Mouse (Mus musculus): ENCODE results near the gene Vmo1. TPM values are rescaled to one million over a fixed set of nuclear protein-coding genes. Genes with fewer than 3 reads are reported as not detected.
"Not testable (repeated sequence)": the region's sequence is repeated elsewhere in the genome, so short reads cannot be mapped to it uniquely, and the experiment has no call there.

The Vmo1 gene
- polyA plus RNA-seq, 1 experiment: not detected

DNA sequence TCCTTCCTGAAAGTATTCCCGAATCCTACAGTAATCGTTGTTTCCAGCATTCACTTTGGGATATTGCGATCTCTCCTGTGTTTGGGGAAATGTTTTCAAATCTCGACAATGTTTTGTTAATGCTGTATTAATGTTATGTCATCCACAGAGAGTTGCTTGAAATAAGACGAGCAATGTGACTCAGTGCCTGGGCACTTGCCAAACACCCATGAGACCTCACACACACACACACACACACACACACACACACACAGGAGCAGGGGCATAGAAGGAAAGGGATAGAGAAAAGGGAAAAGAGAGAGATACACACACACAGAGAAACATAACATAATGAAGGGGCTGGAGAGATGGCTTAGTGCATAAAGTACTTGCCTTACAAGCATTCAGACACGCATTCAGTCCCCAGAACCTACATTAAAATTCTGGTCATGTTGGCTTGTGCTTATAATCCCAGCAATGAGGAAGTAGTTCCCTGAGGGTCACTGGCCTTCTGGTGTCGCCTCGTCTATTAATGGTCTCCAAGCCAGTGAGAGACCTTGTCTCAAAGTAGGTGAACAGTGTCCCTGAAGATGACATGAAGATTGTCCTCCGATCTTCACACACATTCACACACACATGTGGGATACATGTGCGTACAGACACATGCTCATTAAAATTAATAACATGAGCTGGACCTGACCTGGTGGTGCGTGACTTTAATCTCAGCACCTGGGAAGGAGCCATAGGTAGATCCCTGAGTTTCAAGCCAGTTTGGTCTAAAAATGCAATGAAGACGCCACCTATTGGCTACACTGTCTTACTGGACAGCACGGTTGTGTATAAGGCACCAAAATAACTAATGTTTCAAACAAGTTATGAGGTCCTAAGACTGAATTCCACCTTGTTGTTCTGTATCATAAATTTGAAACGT lies 14.6 kb downstream of the Vmo1 start:
- TF ChIP-seq CTCF (IDR thresholded peaks at IDR 0.05; ENCODE audit: low read depth, low read length) (no peak), EP300 (IDR thresholded peaks at IDR 0.05; ENCODE audit: insufficient read depth, low read depth, low read length) (no peak), POLR2A (IDR thresholded peaks at IDR 0.05; ENCODE audit: insufficient read depth, low read length) (no peak)
- Histone ChIP-seq H3K36me3 (ENCODE audit: control insufficient read depth, insufficient read depth, low read length, poor library complexity, severe bottlenecking) (no peaks in the 10 kb centered on the region), H3K4me3 (ENCODE audit: low read depth, low read length) (no peak overlapping the region), H3K9me3 (replicated peaks; ENCODE audit: control insufficient read depth, insufficient read depth, low read length, poor library complexity, severe bottlenecking) (no peaks in the 10 kb centered on the region), H3K4me1 (ENCODE audit: control insufficient read depth, insufficient read depth, low read length) (no peaks in the 10 kb centered on the region), H3K27ac (ENCODE audit: insufficient read depth, low read length) (no peak overlapping the region), H3K9ac (ENCODE audit: low read depth, poor library complexity, severe bottlenecking) (no peak overlapping the region), H3K27me3 (ENCODE audit: control insufficient read depth, insufficient read depth, low read length, poor library complexity, severe bottlenecking) (no peaks in the 10 kb centered on the region)

- no peaks in the 10 kb centered on the region for H3K36me3 ChIP-seq (ENCODE audit: control insufficient read depth, insufficient read depth, low read length, poor library complexity, severe bottlenecking)
- no peak overlapping the region for H3K4me3 ChIP-seq (ENCODE audit: low read depth, low read length)
- H3K9me3 ChIP-seq (replicated peaks; ENCODE audit: control insufficient read depth, insufficient read depth, low read length, poor library complexity, severe bottlenecking): no peaks in the 10 kb centered on the region
- no peak overlapping the region for H3K27ac ChIP-seq (ENCODE audit: insufficient read depth, low read length)
- no peaks in the 10 kb centered on the region for H3K4me1 ChIP-seq (ENCODE audit: control insufficient read depth, insufficient read depth, low read length)
- H3K27me3 ChIP-seq (ENCODE audit: control insufficient read depth, insufficient read depth, low read length, poor library complexity, severe bottlenecking): no peaks in the 10 kb centered on the region
- TF ChIP-seq CTCF (IDR thresholded peaks at IDR 0.05; ENCODE audit: low read depth, low read length): no peak
- no peak overlapping the region for H3K9ac ChIP-seq (ENCODE audit: low read depth, poor library complexity, severe bottlenecking)
Measured at GRCm38 (mm10) chr11:70489684-70490083, 24.7 kb downstream of the Vmo1 start.

DNA sequence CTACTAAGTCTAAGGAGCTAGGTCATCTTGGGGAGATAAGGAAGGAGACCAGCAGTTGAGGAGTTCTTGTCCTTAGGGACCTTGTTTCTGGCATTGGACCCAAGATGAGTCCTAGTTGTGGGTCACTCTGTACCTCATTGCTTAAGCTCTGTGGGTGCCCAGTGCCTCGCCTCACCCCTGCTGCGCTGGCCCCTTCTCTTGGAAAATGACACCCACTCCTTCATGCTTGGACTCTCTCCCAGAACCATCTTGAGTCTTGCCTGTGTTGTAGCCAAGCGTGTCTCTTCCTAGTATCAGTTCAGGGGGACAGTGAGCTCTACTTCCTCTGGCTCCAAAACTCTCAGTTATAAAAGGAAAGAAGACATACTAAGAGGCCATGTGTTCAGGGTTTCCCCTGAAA lies 25.3 kb downstream of the Vmo1 start:
- Histone ChIP-seq H3K36me3 (ENCODE audit: control insufficient read depth, insufficient read depth, low read length, poor library complexity, severe bottlenecking) (no peaks in the 10 kb centered on the region), H3K27me3 (ENCODE audit: control insufficient read depth, insufficient read depth, low read length, poor library complexity, severe bottlenecking) (no peaks in the 10 kb centered on the region), H3K9ac (ENCODE audit: low read depth, poor library complexity, severe bottlenecking) (no peak overlapping the region), H3K4me1 (ENCODE audit: control insufficient read depth, insufficient read depth, low read length) (no peaks in the 10 kb centered on the region), H3K4me3 (ENCODE audit: low read depth, low read length) (no peak overlapping the region), H3K27ac (ENCODE audit: insufficient read depth, low read length) (no peak overlapping the region), H3K9me3 (replicated peaks; ENCODE audit: control insufficient read depth, insufficient read depth, low read length, poor library complexity, severe bottlenecking) (no peaks in the 10 kb centered on the region)
- TF ChIP-seq POLR2A (IDR thresholded peaks at IDR 0.05; ENCODE audit: insufficient read depth, low read length): no peak
- no peak for TF ChIP-seq EP300 (IDR thresholded peaks at IDR 0.05; ENCODE audit: insufficient read depth, low read depth, low read length)
- no peak for TF ChIP-seq CTCF (IDR thresholded peaks at IDR 0.05; ENCODE audit: low read depth, low read length)

DNA sequence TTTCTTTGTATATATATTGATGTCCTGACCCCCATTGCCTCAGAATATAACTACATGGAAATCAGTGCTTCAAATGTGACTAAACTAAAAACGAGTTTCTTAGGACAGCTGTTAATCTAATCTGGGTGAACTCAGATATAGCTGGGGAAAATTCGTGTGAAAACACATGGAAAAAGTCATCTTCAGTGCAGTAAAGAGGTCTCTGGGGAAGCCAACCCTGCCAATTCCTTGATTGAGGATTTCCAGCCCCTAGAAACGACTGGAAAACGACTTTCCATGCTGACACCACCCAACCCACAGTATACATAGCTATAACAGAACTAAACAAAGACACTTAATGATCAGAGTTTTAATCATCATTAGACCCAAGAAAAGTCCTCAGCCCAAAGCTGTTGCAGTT lies 26.6 kb downstream of the Vmo1 start:
- Histone ChIP-seq H3K27ac (ENCODE audit: insufficient read depth, low read length) (no peak overlapping the region), H3K9ac (ENCODE audit: low read depth, poor library complexity, severe bottlenecking) (no peak overlapping the region), H3K27me3 (ENCODE audit: control insufficient read depth, insufficient read depth, low read length, poor library complexity, severe bottlenecking) (no peaks in the 10 kb centered on the region), H3K4me3 (ENCODE audit: low read depth, low read length) (no peak overlapping the region), H3K36me3 (ENCODE audit: control insufficient read depth, insufficient read depth, low read length, poor library complexity, severe bottlenecking) (no peaks in the 10 kb centered on the region), H3K4me1 (ENCODE audit: control insufficient read depth, insufficient read depth, low read length) (no peaks in the 10 kb centered on the region), H3K9me3 (replicated peaks; ENCODE audit: control insufficient read depth, insufficient read depth, low read length, poor library complexity, severe bottlenecking) (no peaks in the 10 kb centered on the region)
- no peak for TF ChIP-seq POLR2A (IDR thresholded peaks at IDR 0.05; ENCODE audit: insufficient read depth, low read length)
- no peak for TF ChIP-seq CTCF (IDR thresholded peaks at IDR 0.05; ENCODE audit: low read depth, low read length)
- TF ChIP-seq EP300 (IDR thresholded peaks at IDR 0.05; ENCODE audit: insufficient read depth, low read depth, low read length): no peak

DNA sequence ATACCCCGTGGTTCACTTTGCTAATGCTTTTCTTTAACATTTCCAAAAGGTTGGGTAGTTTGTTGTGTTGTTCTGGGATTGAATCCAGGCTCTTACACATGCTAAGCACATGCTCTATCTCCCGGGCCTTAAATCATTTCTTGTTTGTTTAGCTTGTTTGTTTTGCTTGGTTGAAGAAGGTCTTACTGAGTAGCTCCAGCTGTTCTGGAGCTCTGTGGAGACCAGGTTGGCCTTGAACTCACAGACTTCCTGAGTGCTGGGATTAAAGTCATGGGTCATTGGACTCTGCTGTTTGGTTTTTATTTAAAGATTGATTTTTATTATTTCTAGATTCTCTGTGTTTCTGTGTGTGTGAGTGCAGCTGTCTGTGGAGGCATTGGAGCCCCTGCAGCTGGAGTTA lies 28.9 kb downstream of the Vmo1 start:
- no peaks in the 10 kb centered on the region for H3K36me3 ChIP-seq (ENCODE audit: control insufficient read depth, insufficient read depth, low read length, poor library complexity, severe bottlenecking)
- H3K4me3 ChIP-seq (ENCODE audit: low read depth, low read length): no peak overlapping the region
- H3K4me1 ChIP-seq (ENCODE audit: control insufficient read depth, insufficient read depth, low read length): no peaks in the 10 kb centered on the region
- no peaks in the 10 kb centered on the region for H3K9me3 ChIP-seq (replicated peaks; ENCODE audit: control insufficient read depth, insufficient read depth, low read length, poor library complexity, severe bottlenecking)
- H3K27me3 ChIP-seq (ENCODE audit: control insufficient read depth, insufficient read depth, low read length, poor library complexity, severe bottlenecking): no peaks in the 10 kb centered on the region
- no peak overlapping the region for H3K9ac ChIP-seq (ENCODE audit: low read depth, poor library complexity, severe bottlenecking)
- no peak overlapping the region for H3K27ac ChIP-seq (ENCODE audit: insufficient read depth, low read length)
- no peak for TF ChIP-seq CTCF (IDR thresholded peaks at IDR 0.05; ENCODE audit: low read depth, low read length)
- TF ChIP-seq EP300 (IDR thresholded peaks at IDR 0.05; ENCODE audit: insufficient read depth, low read depth, low read length): no peak
- TF ChIP-seq POLR2A (IDR thresholded peaks at IDR 0.05; ENCODE audit: insufficient read depth, low read length): no peak

GRCm38 (mm10) chr11:70474872-70475534 lies 39.4 kb downstream of the Vmo1 start:
- Histone ChIP-seq H3K27ac (ENCODE audit: insufficient read depth, low read length) (no peak overlapping the region), H3K27me3 (ENCODE audit: control insufficient read depth, insufficient read depth, low read length, poor library complexity, severe bottlenecking) (no peaks in the 10 kb centered on the region), H3K9ac (ENCODE audit: low read depth, poor library complexity, severe bottlenecking) (no peak overlapping the region), H3K9me3 (replicated peaks; ENCODE audit: control insufficient read depth, insufficient read depth, low read length, poor library complexity, severe bottlenecking) (no peaks in the 10 kb centered on the region), H3K36me3 (ENCODE audit: control insufficient read depth, insufficient read depth, low read length, poor library complexity, severe bottlenecking) (no peaks in the 10 kb centered on the region), H3K4me1 (ENCODE audit: control insufficient read depth, insufficient read depth, low read length) (no peaks in the 10 kb centered on the region), H3K4me3 (ENCODE audit: low read depth, low read length) (no peak overlapping the region)
- TF ChIP-seq POLR2A (IDR thresholded peaks at IDR 0.05; ENCODE audit: insufficient read depth, low read length): no peak
- no peak for TF ChIP-seq CTCF (IDR thresholded peaks at IDR 0.05; ENCODE audit: low read depth, low read length)
- no peak for TF ChIP-seq EP300 (IDR thresholded peaks at IDR 0.05; ENCODE audit: insufficient read depth, low read depth, low read length)

DNA sequence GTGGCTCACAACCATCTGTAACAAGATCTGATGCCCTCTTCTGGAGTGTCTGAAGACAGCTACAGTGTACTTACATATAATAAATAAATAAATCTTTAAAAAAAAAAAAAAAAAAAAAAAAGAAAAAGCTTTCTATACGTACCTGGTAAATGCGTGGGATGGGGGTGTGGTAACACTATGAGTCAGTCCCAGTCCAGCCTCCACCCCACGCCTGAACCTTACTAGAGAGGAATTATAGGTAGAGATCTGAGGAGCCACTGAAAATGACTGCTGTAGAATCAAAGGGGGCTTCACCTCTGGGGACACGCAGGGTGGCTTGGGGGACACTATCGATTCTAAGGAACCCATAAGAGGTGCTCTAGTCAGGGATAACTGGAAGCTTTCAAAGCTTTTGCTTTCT lies 41.1 kb downstream of the Vmo1 start:
- H3K9ac ChIP-seq (ENCODE audit: low read depth, poor library complexity, severe bottlenecking); H3K4me1 ChIP-seq (ENCODE audit: control insufficient read depth, insufficient read depth, low read length); H3K27ac ChIP-seq (ENCODE audit: insufficient read depth, low read length); H3K36me3 ChIP-seq (ENCODE audit: control insufficient read depth, insufficient read depth, low read length, poor library complexity, severe bottlenecking); H3K27me3 ChIP-seq (ENCODE audit: control insufficient read depth, insufficient read depth, low read length, poor library complexity, severe bottlenecking); H3K4me3 ChIP-seq (ENCODE audit: low read depth, low read length); H3K9me3 ChIP-seq (replicated peaks; ENCODE audit: control insufficient read depth, insufficient read depth, low read length, poor library complexity, severe bottlenecking): not testable (repeated sequence)

Data from ES-Bruce4 (cell line).